Mouse (Mus musculus) brain, embryonic 14.5 days (tissue): ENCODE measurements around the gene Dpy19l3. TPM values are rescaled to one million over a fixed set of nuclear protein-coding genes. Genes with fewer than 3 reads are reported as not detected.

Source experiments
- DNase-seq: peaks from one replicate; pipeline ENCODE4 v3.0.0-alpha.2; 2011; ENCODE audit warnings: low read depth
- CTCF ChIP-seq: fragments of 200-500 bp; IDR thresholded peaks from 2 replicates; pipeline ENCODE4 v1.5.1; 2012; ENCODE audit warnings: inconsistent platforms, mild to moderate bottlenecking, moderate library complexity, borderline replicate concordance; ENCODE audit not compliant: insufficient read depth, insufficient read length; ENCODE audit errors: extremely low read depth
- POLR2A ChIP-seq: fragments of 200-500 bp; IDR thresholded peaks from 2 replicates; pipeline ENCODE4 v1.6.1; 2012; ENCODE audit warnings: mild to moderate bottlenecking, inconsistent platforms, borderline replicate concordance; ENCODE audit not compliant: poor library complexity, insufficient read depth, insufficient read length, severe bottlenecking; ENCODE audit errors: extremely low read depth
- polyA plus RNA-seq: library from polyadenylated mRNA; depleted of rRNA; stranded (reverse); fragments of >200 nt; gene quantifications from 2 replicates; pipeline ENCODE4 v1.2.3, GENCODE M21; 2012; rRNA removed

Gene Dpy19l3
- polyA plus RNA-seq: 19.8 and 25.2 TPM in 2 replicates

GRCm38 (mm10) chr7:35754033-35754885 is at the start of gene Dpy19l3:
Dpy19l3 (minus strand) TSS chr7:35754454.
- TF ChIP-seq POLR2A (peak; percentile 72; the same call in 1 of the 2 replicates), CTCF (no peak)

GRCm38 (mm10) chr7:35802906-35803595 is 48.8 kb upstream of the Dpy19l3 start, which contains the start of gene Zfp507:
Zfp507 (minus strand) TSS chr7:35803003.
- 0 out of 2 replicates have a peak, but pooled peaks have one; percentile 26 for TF ChIP-seq POLR2A
- TF ChIP-seq CTCF: no peak
- peak; percentile 95 for DNase-seq

More at GRCm38 (mm10) chr7:35754033-35754885, at the start of gene Dpy19l3:
- peak; percentile 96 for DNase-seq

- no peak for DNase-seq
- TF ChIP-seq POLR2A (no peak), CTCF (no peak)
Measured at GRCm38 (mm10) chr7:35802201-35802905, 48.1 kb upstream of the Dpy19l3 start.

GRCm38 (mm10) chr7:35796123-35796522 is 41.9 kb upstream of the Dpy19l3 start:
- TF ChIP-seq POLR2A: no peak
- TF ChIP-seq CTCF: no peak
- no peak for DNase-seq

GRCm38 (mm10) chr7:35794145-35794664 is 40.0 kb upstream of the Dpy19l3 start:
- no peak for DNase-seq
- TF ChIP-seq CTCF (no peak), POLR2A (no peak)

GRCm38 (mm10) chr7:35792150-35792848 is 38.0 kb upstream of the Dpy19l3 start:
- DNase-seq: no peak
- TF ChIP-seq CTCF: no peak
- TF ChIP-seq POLR2A: no peak

- DNase-seq: no peak
- TF ChIP-seq CTCF: no peak
- no peak for TF ChIP-seq POLR2A
Measured at GRCm38 (mm10) chr7:35790926-35791325, 36.7 kb upstream of the Dpy19l3 start.

- peak; percentile 60 for DNase-seq
- TF ChIP-seq POLR2A (no peak), CTCF (peak; percentile 52; the same call in 1 of the 2 replicates)
Measured at GRCm38 (mm10) chr7:35790201-35790600, 35.9 kb upstream of the Dpy19l3 start.

GRCm38 (mm10) chr7:35785579-35785978 is 31.3 kb upstream of the Dpy19l3 start:
- DNase-seq: no peak
- no peak for TF ChIP-seq CTCF
- TF ChIP-seq POLR2A: no peak

- no peak for TF ChIP-seq CTCF
- no peak for TF ChIP-seq POLR2A
- DNase-seq: no peak
Measured at GRCm38 (mm10) chr7:35782252-35782651, 28.0 kb upstream of the Dpy19l3 start.
